Mouse (Mus musculus) E14TG2a.4 (cell line): ENCODE data around the gene Cpm.

Source experiments
- H3K27me3 ChIP-seq: 2 replicates; pipeline ENCODE4 v1.6.1; 2014; ENCODE audit warnings: low read length, control low read depth; ENCODE audit not compliant: insufficient read depth
- H3K36me3 ChIP-seq: 2 replicates; pipeline ENCODE4 v1.6.1; 2014; ENCODE audit warnings: low read length, control low read depth; ENCODE audit not compliant: insufficient read depth
- H3K4me1 ChIP-seq: replicated peaks from 2 replicates; pipeline ENCODE4 v1.6.1; 2014; ENCODE audit warnings: low read depth, low read length, control low read depth
- H3K4me3 ChIP-seq: replicated peaks from 2 replicates; pipeline ENCODE4 v1.5.1; 2014; ENCODE audit warnings: mild to moderate bottlenecking, low read length
- H3K9me3 ChIP-seq: 2 replicates; pipeline ENCODE4 v1.6.1; 2014; ENCODE audit warnings: low read length, control low read depth
- CTCF ChIP-seq: conservative IDR thresholded peaks from 2 replicates; pipeline ENCODE4 v1.5.1; 2014; ENCODE audit warnings: low read length
- NANOG ChIP-seq: IDR thresholded peaks from 2 replicates; pipeline ENCODE4 v1.6.1; 2014; ENCODE audit warnings: borderline replicate concordance, low read length, mixed read lengths
- POU5F1 ChIP-seq: IDR thresholded peaks from 2 replicates; pipeline ENCODE4 v1.6.1; 2014; ENCODE audit warnings: low read length, borderline replicate concordance

Cpm gene

DNA sequence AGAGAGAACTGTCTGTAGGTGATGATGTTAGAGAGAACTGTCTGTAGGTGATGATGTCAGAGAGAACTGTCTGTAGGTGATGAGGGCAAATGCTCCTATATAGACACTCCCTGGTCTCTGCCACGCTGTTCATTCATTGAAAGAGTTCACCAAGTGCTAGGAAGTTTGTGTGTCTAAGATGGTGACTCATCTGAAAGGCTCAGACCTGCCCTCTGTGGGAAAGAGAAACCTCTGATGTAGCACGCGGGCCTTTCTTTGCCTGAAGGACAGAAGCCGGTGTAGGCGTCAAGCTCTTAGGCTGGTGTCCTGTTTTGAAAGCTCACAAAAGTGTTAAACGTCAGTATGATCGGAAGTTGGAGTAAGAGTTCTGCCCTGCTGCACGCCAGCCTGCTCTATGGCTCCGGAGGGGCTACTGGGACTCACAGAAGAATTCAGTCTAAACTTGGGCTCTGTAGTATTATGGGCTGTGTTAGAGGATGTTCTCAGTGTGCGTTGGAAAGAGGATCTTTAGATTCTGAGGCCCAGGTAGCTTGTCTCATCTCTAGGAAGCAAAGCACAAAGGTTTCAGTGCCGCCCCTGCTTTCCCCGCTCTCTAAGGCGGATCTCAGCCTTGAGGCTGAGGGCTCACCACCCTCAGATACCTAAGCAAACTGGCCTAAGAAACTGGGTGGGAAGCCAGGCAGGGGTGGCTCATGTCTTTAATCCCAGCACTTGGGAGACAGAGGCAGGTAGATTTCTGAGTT, 48.4 kb downstream of the Cpm start:
- no peak overlapping the region for H3K4me3 ChIP-seq
- no peaks in the 10 kb centered on the region for H3K9me3 ChIP-seq
- no peaks in the 10 kb centered on the region for H3K36me3 ChIP-seq
- peaks cover 13% of the 10 kb centered on the region for H3K4me1 ChIP-seq
- TF ChIP-seq NANOG (no peak), CTCF (no peak), POU5F1 (no peak)
- peaks cover 19% of the 10 kb centered on the region for H3K27me3 ChIP-seq

DNA sequence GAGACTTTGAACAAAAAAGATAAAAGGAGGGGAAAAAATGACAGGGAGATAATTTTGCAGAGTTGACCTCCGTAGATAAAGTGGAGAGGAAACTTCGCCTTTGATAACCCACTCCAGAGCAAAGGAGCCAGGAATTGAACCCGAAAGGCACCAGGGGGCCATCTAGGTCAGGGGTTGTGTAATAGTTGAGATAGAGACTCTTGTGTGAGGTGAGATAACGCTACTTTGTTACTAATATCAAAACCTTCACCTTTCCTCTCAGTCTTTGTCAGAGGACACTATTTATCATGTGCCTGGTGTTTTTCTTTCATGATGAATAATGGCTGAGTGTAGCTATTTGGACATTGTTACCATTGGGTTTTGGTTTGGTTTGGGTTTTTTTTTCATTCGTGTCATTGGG, 49.1 kb downstream of the Cpm start:
- TF ChIP-seq POU5F1 (no peak), CTCF (no peak), NANOG (no peak)
- H3K4me3 ChIP-seq: no peak overlapping the region
- peaks cover 24% of the 10 kb centered on the region for H3K27me3 ChIP-seq
- no peaks in the 10 kb centered on the region for H3K9me3 ChIP-seq
- H3K36me3 ChIP-seq: no peaks in the 10 kb centered on the region
- peaks cover 17% of the 10 kb centered on the region for H3K4me1 ChIP-seq

DNA sequence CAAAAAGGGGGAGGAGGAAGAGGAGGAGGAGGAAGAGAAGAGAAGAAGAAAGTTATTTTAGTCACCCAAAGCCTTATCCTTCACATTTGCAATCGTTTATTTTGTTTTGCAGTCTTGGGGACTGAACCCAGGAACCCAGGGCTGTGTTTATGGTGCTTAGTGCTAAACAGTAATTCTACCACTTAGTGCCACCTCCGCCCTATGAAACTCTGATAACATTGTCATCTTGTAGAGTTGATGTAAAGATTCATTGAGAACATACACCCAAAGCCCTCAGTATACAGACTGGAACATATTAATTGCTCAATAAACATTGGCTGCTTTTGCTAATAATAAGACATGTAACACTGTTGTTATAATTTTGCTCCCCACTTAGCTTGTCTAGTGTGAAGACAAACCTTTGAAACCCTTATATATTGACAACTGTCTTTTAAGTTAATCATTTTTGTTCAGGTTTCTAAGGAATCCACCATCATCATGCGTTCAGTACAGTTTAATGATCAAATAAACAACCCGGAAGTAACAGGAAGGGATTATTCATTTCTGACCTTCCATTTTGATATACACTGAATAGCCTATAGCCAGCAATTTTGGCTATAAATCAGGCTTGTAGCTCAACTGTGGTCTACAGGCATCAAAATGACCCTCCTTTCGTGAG, 49.9 kb downstream of the Cpm start:
- Histone ChIP-seq H3K36me3 (no peaks in the 10 kb centered on the region), H3K4me3 (no peak overlapping the region), H3K27me3 (peaks cover 32% of the 10 kb centered on the region), H3K4me1 (peaks cover 25% of the 10 kb centered on the region), H3K9me3 (no peaks in the 10 kb centered on the region)
- TF ChIP-seq CTCF: no peak
- no peak for TF ChIP-seq NANOG
- no peak for TF ChIP-seq POU5F1

DNA sequence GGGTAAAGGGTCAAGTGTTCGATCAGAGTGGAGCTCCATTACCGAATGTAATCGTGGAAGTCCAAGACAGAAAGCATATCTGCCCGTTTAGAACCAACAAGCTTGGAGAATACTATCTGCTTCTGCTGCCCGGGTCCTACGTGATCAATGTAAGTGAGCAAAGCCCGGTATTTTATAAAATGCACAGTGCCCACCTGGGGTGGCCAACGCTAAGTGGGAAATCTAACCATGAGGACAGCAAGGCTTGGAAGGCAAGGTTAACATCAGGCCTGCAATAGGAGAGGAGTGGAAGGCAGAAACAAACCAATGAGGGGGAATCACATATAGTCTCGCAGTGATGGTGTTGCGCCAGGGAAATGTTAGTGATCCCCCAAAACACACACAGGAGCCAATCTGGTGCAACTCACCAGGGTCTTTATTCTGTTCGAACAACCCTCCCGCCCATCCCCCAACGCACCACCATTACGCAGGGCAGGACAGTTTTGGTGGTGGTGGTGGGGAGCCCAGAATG, 50.7 kb downstream of the Cpm start:
- Histone ChIP-seq H3K9me3 (no peaks in the 10 kb centered on the region), H3K4me3 (no peak overlapping the region), H3K36me3 (no peaks in the 10 kb centered on the region), H3K4me1 (peaks cover 28% of the 10 kb centered on the region), H3K27me3 (peaks cover 38% of the 10 kb centered on the region)
- TF ChIP-seq CTCF (no peak), POU5F1 (no peak), NANOG (no peak)

DNA sequence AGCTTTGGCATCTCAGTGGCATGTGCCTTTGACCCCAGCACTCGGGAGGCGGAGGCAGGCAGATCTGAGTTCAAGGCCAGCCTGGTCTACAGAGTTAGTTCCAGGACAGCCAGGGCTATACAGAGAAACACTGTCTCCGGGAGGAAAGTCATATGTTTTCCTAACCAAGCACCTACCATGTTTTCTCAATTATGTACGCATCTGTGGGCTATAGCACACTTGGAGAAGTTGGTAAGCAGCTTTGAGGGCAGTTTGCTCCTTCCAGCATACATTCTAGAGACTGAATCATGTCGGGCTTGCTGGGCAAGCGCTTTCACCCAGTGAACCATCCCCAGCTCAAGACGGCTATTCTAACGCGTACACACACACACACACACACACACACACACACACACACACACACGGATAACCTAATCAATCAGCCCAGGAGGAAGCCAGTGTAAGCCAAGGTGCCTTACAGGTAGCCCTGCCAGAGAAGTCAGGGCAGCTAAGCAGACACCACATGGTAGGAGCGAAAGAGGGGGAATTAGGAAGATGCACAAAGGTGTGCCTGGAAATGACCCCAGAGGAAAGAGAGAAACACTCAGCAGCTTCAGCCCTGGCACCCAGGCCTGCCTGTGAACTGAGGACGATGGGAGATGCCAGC, 51.7 kb downstream of the Cpm start:
- TF ChIP-seq POU5F1 (no peak), NANOG (no peak), CTCF (no peak)
- Histone ChIP-seq H3K27me3 (peaks cover 38% of the 10 kb centered on the region), H3K36me3 (no peaks in the 10 kb centered on the region), H3K9me3 (no peaks in the 10 kb centered on the region), H3K4me1 (peaks cover 22% of the 10 kb centered on the region), H3K4me3 (no peak overlapping the region)

DNA sequence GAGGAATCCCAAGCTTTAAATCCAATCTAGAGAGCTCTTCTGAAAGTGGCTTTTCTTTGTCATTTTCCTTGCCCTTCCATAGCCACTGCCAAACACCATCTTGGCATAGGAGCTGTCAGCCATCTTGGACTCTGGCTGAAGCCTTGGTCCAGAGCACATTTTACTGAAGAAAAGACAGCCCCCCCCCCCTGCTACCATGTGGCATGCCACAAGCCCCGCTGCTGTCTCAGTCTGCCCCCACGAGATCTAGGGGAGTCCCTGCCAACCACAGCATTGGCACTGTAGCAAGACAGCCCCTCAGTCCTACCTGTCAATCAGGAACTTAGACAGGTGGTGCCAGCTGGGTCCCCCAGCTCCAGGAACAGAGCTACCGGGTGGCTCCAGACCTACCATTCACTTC, 52.2 kb downstream of the Cpm start:
- Histone ChIP-seq H3K4me1 (peaks cover 18% of the 10 kb centered on the region), H3K9me3 (no peaks in the 10 kb centered on the region), H3K36me3 (no peaks in the 10 kb centered on the region), H3K27me3 (peaks cover 38% of the 10 kb centered on the region), H3K4me3 (no peak overlapping the region)
- TF ChIP-seq NANOG (no peak), POU5F1 (no peak), CTCF (no peak)

DNA sequence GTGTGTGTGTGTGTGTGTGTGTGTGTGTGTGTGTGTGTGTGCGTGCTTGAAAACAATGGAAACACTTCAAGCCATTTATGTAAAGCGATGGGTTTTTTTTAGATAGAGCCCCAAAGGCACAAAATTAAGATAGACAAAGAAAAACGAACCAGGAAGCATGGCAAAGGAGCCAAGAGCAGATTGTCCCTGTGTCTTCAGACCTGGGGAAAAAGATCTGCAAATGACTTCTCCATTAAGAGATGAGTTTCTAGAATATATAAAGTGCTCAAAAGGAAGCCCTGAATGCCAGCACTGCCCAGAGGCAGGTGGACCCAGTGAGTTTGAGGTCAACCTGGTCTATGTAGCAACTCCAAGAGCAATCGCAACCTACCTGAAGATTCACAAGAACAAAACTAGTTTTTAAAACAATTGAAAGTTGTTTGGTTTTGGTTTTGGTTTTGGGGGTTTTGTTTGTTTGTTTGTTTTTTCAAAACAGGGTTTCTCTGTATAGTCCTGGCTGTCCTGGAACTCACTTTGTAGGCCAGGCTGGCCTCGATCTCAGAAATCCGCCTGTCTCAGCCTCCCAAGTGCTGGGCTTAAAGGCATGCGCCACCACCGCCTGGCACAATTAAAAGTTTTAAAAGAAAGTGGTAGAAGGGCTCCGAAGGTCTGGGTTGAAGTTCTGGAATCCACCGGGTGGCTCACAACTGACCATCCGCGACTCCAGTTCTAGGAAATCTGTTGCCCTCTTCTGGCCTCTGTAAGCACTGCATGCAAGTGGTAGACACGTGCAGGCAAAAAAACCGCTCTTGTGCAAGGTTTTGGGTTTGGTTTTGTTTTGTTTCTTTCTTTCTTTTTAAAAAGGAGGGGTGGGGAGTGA, 52.9 kb downstream of the Cpm start:
- H3K4me3 ChIP-seq: no peak overlapping the region
- H3K36me3 ChIP-seq: no peaks in the 10 kb centered on the region
- TF ChIP-seq POU5F1 (no peak), CTCF (peak; percentile 58), NANOG (no peak)
- no peaks in the 10 kb centered on the region for H3K9me3 ChIP-seq
- H3K27me3 ChIP-seq: peaks cover 38% of the 10 kb centered on the region
- peaks cover 18% of the 10 kb centered on the region for H3K4me1 ChIP-seq

DNA sequence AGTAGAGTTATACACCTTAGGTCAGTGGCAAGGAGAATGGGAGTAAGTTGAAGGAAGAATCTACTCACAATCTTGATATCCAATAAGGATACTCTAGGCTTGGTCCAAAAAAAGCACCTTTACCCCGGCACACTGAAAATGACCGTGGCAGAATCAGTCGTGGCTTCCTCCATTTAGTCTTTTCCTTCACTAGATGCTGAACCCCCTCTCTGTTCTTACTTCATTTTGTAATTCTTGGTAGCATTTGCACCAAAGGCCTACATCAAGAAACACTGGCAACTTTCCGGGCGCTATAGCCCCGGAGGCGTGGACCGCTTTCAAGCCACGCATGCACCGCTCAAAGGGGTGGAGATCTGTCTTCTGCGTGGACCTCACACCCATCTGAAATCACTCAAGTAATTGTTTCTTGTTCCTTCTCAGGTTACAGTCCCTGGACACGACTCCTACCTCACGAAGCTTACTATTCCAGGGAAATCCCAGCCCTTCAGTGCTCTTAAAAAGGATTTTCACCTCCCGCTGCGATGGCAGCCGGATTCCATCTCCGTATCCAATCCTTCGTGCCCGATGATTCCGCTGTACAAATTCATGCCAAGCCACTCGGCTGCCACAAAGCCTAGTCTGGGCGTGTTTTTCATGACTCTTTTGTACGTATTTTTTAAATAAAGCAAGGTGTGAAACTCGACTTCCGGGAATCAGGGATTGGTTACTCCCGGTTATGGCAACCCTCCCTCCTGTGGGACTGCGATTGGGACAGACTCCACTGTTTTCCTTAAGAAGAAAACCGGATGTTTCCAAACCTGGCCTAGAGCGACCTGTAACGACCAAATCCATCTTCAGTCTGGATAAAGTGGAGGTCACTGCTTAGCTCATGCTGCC, 53.8 kb downstream of the Cpm start:
- peaks cover 6% of the 10 kb centered on the region; the same call in 1 of the 2 replicates for H3K36me3 ChIP-seq

More for the DNA sequence above, 53.8 kb downstream of the Cpm start:
- Histone ChIP-seq H3K27me3 (peaks cover 38% of the 10 kb centered on the region), H3K4me1 (peaks cover 18% of the 10 kb centered on the region), H3K4me3 (peak overlapping the region; percentile 30), H3K9me3 (no peaks in the 10 kb centered on the region)
- TF ChIP-seq NANOG: no peak
- TF ChIP-seq POU5F1: no peak
- no peak for TF ChIP-seq CTCF
